Mouse (Mus musculus): ENCODE measurements at regions not wholly inside any gene's neighbourhood (a gene's known extent, or its start where the extent isn't known, plus 50 kb on each side); places are given as distances from the start of the nearest gene placed in this dataset.

DNA sequence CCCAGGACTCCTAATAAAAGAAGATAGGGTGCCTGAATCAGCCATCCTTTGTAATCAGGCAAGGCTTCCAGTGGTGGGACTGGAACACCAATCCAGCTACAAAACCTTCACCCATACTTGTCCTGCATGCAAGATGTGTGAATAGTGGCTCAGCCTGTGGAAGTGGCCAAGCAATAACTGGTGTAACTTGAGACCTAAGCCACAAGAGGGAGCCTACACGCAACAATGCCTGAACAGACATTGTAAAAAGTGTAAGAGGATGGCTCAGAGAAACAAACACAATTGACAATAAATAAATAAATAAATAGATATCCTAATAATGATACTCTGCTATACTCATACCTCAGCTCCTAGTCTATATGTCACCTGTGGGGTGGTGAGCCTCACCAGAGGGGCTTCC lies 781.5 kb upstream of the Cdh20 start:
- DNase-seq, result peak; percentile 22

DNA sequence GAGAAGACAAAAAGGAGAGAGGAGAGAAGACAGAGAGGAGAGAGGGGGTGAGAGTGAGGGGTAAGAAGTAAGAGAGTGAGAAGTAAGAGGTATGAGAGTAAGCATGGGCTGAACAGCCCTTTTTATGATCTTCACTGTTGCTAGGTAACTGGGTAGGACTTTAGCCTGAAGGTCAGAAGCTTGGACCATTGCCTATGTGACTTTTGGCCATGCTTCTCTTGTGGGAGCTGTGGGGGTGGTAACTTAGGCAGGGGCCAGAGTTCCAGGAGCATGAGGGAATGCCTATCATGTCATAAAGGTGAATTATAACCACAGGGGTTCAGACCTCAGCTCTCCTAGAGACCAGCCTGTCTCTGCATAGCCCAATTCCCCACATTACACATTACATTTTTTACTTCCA lies 765.4 kb upstream of the Cdh20 start:
- DNase-seq, result peak; percentile 58

DNA sequence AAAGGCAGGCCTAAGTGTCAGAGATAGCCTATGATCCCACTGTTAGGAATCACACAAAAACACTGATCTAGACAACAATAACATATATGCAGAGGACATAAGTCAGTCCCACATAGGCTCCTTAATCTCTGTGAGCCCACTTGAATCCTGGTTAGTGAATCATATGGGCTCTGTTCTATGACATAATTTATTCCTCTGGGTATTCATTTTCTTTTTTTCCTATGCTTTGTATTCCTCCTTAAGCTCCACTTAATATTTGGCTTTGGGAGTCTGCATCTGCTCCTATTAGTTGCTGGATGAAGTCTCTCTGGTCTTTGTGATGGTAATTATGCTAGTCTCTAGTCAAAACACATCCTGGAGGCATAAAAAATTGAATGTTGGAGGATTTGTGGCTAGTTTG lies 738.7 kb upstream of the Cdh20 start:
- DNase-seq, result no peak

DNA sequence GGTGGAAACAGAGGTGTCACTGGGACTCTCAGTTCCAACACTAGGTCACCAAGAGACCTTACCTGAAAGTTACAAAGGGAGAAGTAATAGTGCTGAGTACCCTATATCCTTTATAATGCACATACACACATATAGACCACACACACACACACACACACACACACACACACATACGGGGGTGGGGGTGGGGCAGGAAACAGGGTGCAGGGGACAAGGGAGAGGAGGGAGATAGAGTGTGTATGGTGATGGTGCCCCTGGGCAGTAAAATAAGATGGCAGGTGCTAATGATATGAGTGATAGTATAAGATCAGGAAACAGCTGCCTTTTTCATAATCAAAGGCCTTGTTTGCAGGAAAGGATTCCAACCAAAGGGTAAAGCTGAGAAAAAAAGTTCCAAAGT lies 719.9 kb upstream of the Cdh20 start:
- DNase-seq, result no peak

DNA sequence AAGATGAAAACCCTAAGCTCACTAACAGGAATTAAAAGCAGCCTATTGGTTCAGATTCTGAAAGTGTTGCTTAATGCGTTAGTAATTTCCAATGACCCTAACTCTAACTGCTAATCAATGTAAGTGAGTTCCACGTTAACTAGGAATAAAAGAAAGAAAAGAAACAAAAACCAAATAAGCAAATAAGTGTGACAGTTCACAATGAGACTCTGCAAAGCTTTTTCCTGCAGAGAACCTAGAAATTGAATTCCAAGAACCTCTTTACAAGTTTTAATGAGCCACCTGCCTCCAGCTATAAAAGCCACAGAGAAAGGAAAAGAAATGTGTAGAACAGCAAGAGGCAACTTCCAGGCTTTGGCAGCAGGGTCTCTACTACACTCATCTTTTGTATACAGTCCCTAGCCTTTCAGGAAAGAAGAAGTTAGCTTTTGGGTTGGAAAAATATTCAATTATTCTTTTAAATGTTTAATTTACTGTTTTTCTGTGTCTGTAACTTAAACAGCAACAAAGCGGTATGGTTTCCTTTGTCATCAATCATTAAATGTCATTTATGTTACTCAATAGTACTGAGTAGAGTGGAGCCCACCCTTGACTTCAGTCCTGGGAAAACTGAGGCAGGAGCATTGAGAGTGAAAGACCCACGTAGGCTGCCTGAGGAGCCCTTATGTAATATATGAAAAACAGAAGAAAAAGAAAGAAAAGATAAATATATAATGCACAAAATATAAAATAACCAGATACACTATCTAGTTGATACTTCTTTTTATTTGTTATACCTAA lies 719.0 kb upstream of the Cdh20 start:
- no peak for DNase-seq
